Mouse (Mus musculus) liver, adult 2 months (tissue): Measurements from ENCODE around the gene Gm1123. TPM values are rescaled to one million over a fixed set of nuclear protein-coding genes. Genes with fewer than 3 reads are reported as not detected.

Experiments used
- DNase-seq: peaks from one replicate; pipeline ENCODE4 v3.0.0-alpha.2; 2011; ENCODE audit warnings: low read depth, low spot score; ENCODE audit errors: extremely low read depth
- H3K27ac ChIP-seq: fragments of 200-500 bp; replicated peaks from 2 replicates; pipeline ENCODE4 v1.5.1; 2012; ENCODE audit warnings: low read depth, mild to moderate bottlenecking, control low read depth, inconsistent platforms, low read length; ENCODE audit not compliant: insufficient read depth
- H3K27me3 ChIP-seq: fragments of 200-500 bp; 2 replicates; pipeline ENCODE4 v1.6.1; 2012; ENCODE audit warnings: mild to moderate bottlenecking, moderate library complexity, low read length, inconsistent platforms; ENCODE audit not compliant: control insufficient read depth, insufficient read depth
- H3K36me3 ChIP-seq: fragments of 200-500 bp; 2 replicates; pipeline ENCODE4 v1.6.1; 2012; ENCODE audit warnings: low read length, inconsistent platforms; ENCODE audit not compliant: control insufficient read depth, insufficient read depth
- H3K4me1 ChIP-seq: fragments of 200-500 bp; 2 replicates; pipeline ENCODE4 v1.6.1; 2011; ENCODE audit warnings: low read length; ENCODE audit not compliant: control insufficient read depth, insufficient read depth
- H3K4me3 ChIP-seq: fragments of 200-500 bp; 2 replicates; pipeline ENCODE4 v1.5.1; 2011; ENCODE audit warnings: low read depth, mild to moderate bottlenecking, control low read depth, low read length, moderate library complexity; ENCODE audit not compliant: insufficient read depth
- H3K79me2 ChIP-seq: fragments of 200-500 bp; 2 replicates; pipeline ENCODE4 v1.6.1; 2012; ENCODE audit warnings: inconsistent platforms, mild to moderate bottlenecking, low read length, moderate library complexity; ENCODE audit not compliant: control insufficient read depth, insufficient read depth
- H3K9ac ChIP-seq: fragments of 200-500 bp; 2 replicates; pipeline ENCODE4 v1.6.1; 2012; ENCODE audit warnings: low read depth, mild to moderate bottlenecking, control low read depth, inconsistent platforms, low read length
- CTCF ChIP-seq: fragments of 200-500 bp; IDR thresholded peaks from 2 replicates; pipeline ENCODE4 v1.5.1; 2011; ENCODE audit warnings: low read depth, low read length, control low read depth
- POLR2A ChIP-seq: fragments of 200-500 bp; IDR thresholded peaks from 2 replicates; pipeline ENCODE4 v1.6.1; 2011; ENCODE audit warnings: low read length, control low read depth; ENCODE audit not compliant: insufficient read depth; ENCODE audit errors: extremely low read depth
- WGBS: fragments of 180-500 bp; shearing (Covaris S2); methylation state at CpG from one replicate; pipeline ENCODE4 v1.1.7; 2018; 5-methylcytosine and 5-hydroxymethylcytosine counted together
- polyA plus RNA-seq: library from polyadenylated mRNA; depleted of rRNA; stranded (reverse); fragments of >200 nt; gene quantifications from 2 replicates; pipeline ENCODE4 v1.2.3, GENCODE M21; 2012
- total RNA-seq: library from RNA; depleted of rRNA; stranded (reverse); fragments of >200 nt; gene quantifications from 2 replicates; pipeline ENCODE4 v1.2.3, GENCODE M21; 2014

Gm1123 gene
- total and polyA plus RNA-seq, 2 experiments = not detected

DNA sequence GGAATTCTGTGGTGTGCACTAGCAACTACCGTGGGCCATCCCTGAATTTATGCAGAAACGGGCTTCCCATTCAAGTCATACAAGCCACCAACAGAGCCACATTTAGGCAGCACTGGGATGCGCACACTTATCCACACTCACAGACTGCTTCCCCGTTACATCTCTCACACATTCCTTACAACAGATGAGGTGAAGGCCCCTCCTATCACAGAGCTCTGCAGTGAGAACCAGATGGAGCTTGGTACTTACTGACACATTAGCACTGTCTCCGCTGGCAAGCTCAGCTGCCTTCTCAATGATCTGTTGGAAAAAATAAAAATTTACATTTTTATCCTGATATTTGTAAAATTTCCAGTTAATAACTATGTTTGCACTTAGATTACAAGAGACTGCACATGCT lies 29.8 kb upstream of the Gm1123 start:
- no peaks in the 10 kb centered on the region for H3K4me1 ChIP-seq
- H3K79me2 ChIP-seq = no peaks in the 10 kb centered on the region
- H3K4me3 ChIP-seq = no peak overlapping the region
- no peak overlapping the region for H3K27ac ChIP-seq
- TF ChIP-seq POLR2A = no peak
- TF ChIP-seq CTCF = no peak
- H3K36me3 ChIP-seq = peaks cover 14% of the 10 kb centered on the region; the same call in 1 of the 2 replicates
- no peaks in the 10 kb centered on the region for H3K27me3 ChIP-seq
- no peak for DNase-seq
- WGBS = 91% methylated on average over 5 of the region's 5 CpGs
- no peak overlapping the region for H3K9ac ChIP-seq

DNA sequence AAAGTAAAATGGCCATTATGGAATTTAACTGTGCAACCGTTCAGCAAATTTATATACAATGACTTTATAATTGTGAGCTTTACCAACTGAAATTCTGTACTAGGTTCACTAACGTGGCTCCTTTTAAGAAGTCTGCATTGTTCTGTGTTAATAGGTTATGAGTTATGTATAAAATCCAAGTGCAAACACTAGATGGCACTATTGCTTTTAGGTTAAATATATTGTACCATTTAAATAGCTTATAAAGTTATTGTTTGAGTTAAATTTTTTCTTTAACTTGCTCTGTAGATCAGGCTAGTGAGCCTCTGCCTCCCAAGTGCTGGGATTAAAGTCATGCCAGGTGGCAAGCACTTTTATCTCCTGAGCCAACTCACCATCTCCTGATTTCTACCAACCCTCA lies 28.7 kb upstream of the Gm1123 start:
- H3K27ac ChIP-seq = no peak overlapping the region
- WGBS = 66% methylated on average over 2 of the region's 2 CpGs
- DNase-seq = peak; percentile 50

DNA sequence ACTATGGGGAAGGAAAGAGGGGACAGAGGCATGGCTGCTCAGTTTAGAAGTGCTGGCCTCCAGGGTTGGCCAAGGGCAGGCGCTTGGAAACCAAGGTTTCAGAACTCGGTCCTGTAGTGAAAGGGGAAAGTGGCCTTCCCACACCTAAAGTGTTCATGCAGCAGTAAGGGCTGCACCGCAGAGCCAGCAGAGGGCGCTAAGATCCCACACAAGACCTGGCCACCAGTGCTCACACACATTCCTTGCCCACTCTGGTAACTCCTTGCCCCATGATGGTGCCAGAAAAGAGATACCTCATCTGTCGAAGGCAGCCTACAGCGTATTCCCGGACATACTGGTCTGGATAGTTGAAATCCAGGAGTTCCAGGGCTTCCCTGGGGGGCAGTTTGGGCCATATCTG lies 27.0 kb upstream of the Gm1123 start:
- Histone ChIP-seq H3K4me3 (no peak overlapping the region), H3K79me2 (no peaks in the 10 kb centered on the region), H3K27ac (no peak overlapping the region), H3K9ac (no peak overlapping the region), H3K36me3 (peaks cover 18% of the 10 kb centered on the region; the same call in 1 of the 2 replicates), H3K27me3 (no peaks in the 10 kb centered on the region), H3K4me1 (no peaks in the 10 kb centered on the region)
- 57% methylated on average over 7 of the region's 7 CpGs for WGBS
- peak; percentile 38 for DNase-seq
- TF ChIP-seq CTCF (peak; percentile 95), POLR2A (no peak)

More for the DNA sequence above, 28.7 kb upstream of the Gm1123 start:
- TF ChIP-seq CTCF = peak; percentile 24; the same call in 1 of the 2 replicates
- TF ChIP-seq POLR2A = no peak
- Histone ChIP-seq H3K9ac (no peak overlapping the region), H3K79me2 (no peaks in the 10 kb centered on the region), H3K4me3 (no peak overlapping the region), H3K27me3 (no peaks in the 10 kb centered on the region), H3K4me1 (no peaks in the 10 kb centered on the region), H3K36me3 (peaks cover 14% of the 10 kb centered on the region; the same call in 1 of the 2 replicates)

DNA sequence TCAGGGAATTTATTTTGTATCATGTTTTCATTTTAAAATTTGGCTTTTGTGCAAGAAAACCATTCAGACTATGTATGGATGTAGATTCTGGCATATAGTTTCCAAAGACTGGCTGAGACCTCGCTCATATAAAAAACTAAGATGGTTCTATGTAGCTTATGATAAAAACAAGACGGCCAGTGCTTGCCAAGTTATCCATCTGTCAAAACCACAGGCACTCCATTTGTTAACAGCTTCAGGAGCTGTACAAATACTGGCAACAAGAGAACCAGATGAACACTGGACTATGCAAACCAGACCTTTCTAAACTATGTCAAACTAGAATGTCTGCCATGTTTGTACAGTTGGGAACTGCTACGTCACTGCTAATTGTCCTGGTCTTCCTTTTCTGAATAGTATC lies 22.2 kb upstream of the Gm1123 start:
- DNase-seq = no peak
- no peaks in the 10 kb centered on the region for H3K4me1 ChIP-seq
- TF ChIP-seq CTCF (no peak), POLR2A (no peak)
- no peak overlapping the region for H3K27ac ChIP-seq
- no peak overlapping the region for H3K9ac ChIP-seq
- H3K27me3 ChIP-seq = no peaks in the 10 kb centered on the region
- peaks cover 21% of the 10 kb centered on the region for H3K36me3 ChIP-seq
- no peaks in the 10 kb centered on the region for H3K79me2 ChIP-seq
- WGBS = 93% methylated on average over 3 of the region's 3 CpGs
- H3K4me3 ChIP-seq = no peak overlapping the region

- no peaks in the 10 kb centered on the region for H3K4me1 ChIP-seq
- DNase-seq = no peak
- TF ChIP-seq POLR2A (no peak), CTCF (no peak)
- H3K4me3 ChIP-seq = no peak overlapping the region
- H3K27me3 ChIP-seq = no peaks in the 10 kb centered on the region
- H3K79me2 ChIP-seq = no peaks in the 10 kb centered on the region
- H3K9ac ChIP-seq = no peak overlapping the region
- H3K36me3 ChIP-seq = peaks cover 14% of the 10 kb centered on the region
- 58% methylated on average over 6 of the region's 6 CpGs for WGBS
- H3K27ac ChIP-seq = no peak overlapping the region
Observed at GRCm38 (mm10) chr9:99049760-99050159, 14.2 kb upstream of the Gm1123 start.

- H3K9ac ChIP-seq = no peak overlapping the region
- no peaks in the 10 kb centered on the region for H3K79me2 ChIP-seq
- peaks cover 16% of the 10 kb centered on the region for H3K36me3 ChIP-seq
- H3K4me1 ChIP-seq = no peaks in the 10 kb centered on the region
- no peaks in the 10 kb centered on the region for H3K27me3 ChIP-seq
- DNase-seq = no peak
- no peak overlapping the region for H3K4me3 ChIP-seq
- no peak for TF ChIP-seq CTCF
- no peak for TF ChIP-seq POLR2A
- WGBS = 70% methylated on average over 1 of the region's 1 CpGs
- H3K27ac ChIP-seq = no peak overlapping the region
Observed at GRCm38 (mm10) chr9:99048724-99049250, 13.3 kb upstream of the Gm1123 start.
